Mouse (Mus musculus): Measurements from ENCODE around the gene Gm8369. TPM values are rescaled to one million over a fixed set of nuclear protein-coding genes. Genes with fewer than 3 reads are reported as not detected.
"Not testable (repeated sequence)": the region's sequence is repeated elsewhere in the genome, so short reads cannot be mapped to it uniquely, and the experiment has no call there.

The Gm8369 gene
- polyA plus RNA-seq, 1 experiment from 2014 or later, result not detected

DNA sequence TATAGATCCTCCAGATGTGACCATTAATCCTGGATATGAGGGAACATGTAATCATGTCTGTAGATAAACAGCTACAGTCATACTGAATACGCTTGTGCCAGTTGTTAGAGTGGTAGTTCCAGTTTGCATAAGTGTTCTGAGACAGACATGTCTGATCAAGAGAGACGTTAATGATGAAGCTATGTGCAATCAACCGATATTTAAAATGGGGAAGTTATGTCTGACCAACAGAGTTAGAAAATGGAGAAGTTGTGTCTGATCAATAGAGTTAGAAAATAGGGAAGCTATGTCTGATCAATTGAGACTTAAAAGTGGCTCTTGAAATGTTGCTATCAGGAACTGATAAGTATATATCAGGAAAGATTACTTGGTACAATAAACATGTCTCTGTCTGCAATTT lies 472 bp upstream of the Gm8369 start:
- H3K9ac ChIP-seq, result no peak overlapping the region
- no peaks in the 10 kb centered on the region for H3K27me3 ChIP-seq
- H3K27ac ChIP-seq, result no peak overlapping the region
- WGBS, result 74% methylated on average over 3 of the region's 3 CpGs
- no peaks in the 10 kb centered on the region for H3K4me1 ChIP-seq
- H3K36me3 ChIP-seq, result no peaks in the 10 kb centered on the region
- no peak for ATAC-seq (ENCODE audit: insufficient number of reproducible peaks, low FRiP score, low TSS enrichment, low read depth)
- no peaks in the 10 kb centered on the region for H3K9me3 ChIP-seq
- no peak overlapping the region for H3K4me3 ChIP-seq
- no peak overlapping the region for H3K4me2 ChIP-seq

DNA sequence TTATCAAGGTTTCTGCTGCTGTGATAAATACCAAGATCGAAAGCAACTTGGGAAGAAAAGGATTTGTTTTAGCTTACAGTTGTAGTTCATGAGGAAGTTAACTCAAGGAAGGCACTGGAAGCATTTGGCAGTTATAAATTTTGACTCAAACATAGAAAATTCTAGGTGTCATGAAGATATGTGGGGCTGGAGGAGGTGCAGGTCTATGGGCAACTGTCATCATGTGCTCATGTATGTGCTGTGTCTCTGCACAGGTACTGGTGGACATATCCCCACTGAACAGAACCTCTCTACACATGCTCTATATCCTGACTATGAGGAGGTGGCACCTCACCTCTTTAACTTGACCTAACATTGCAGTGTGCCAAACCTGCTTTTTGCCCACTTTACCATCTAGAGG lies 861 bp downstream of the Gm8369 start:
- H3K27me3 ChIP-seq, result no peaks in the 10 kb centered on the region
- H3K4me1 ChIP-seq, result no peaks in the 10 kb centered on the region
- ATAC-seq (ENCODE audit: insufficient number of reproducible peaks, low FRiP score, low TSS enrichment, low read depth), result no peak
- no peak overlapping the region for H3K27ac ChIP-seq
- no peak overlapping the region for H3K4me3 ChIP-seq
- no peaks in the 10 kb centered on the region for H3K36me3 ChIP-seq
- H3K4me2 ChIP-seq, result no peak overlapping the region
- H3K9ac ChIP-seq, result no peak overlapping the region
- no peaks in the 10 kb centered on the region for H3K9me3 ChIP-seq
- WGBS, result 89% methylated on average over 1 of the region's 1 CpGs

DNA sequence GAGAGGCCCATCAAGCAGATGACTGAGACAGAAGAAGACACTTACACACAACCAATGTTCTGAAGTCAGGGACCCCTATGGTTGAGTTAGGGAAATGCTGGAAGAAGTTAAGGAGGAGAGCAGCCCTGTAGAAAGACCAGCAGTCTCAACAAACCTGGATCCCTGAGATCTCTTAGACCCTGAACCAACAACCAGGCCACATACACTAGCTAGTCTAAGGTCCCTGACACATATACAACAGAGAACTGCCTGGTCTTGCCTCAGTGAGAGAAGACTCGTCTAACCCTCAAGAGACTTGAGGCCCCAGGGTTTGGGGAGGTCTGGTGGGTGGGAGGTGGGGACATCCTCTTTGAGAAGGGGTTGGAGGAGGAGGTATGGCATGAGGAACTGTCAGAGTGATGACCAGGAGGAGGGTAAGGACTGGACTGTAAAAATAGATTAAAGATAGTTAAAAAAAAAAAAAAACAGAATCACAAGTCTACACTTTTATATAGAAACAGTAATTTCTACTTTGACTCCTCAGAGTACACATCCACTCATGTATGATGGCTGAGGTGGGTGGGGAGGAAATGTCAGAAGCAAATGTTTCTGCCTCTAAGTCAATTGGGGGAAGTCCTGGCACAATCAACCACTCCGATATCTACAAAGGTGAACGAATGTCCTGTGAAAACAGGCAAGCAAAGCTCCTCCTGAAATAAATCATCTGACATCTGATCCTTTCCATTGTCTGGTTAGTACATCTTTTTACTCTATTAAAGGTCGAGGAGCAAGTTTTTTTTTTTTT lies 5.9 kb downstream of the Gm8369 start:
- no peaks in the 10 kb centered on the region for H3K9me3 ChIP-seq
- H3K27me3 ChIP-seq, result no peaks in the 10 kb centered on the region
- no peak overlapping the region for H3K27ac ChIP-seq
- no peaks in the 10 kb centered on the region for H3K36me3 ChIP-seq
- 61% methylated on average over 4 of the region's 4 CpGs for WGBS
- H3K4me2 ChIP-seq, result no peak overlapping the region
- no peak for ATAC-seq (ENCODE audit: insufficient number of reproducible peaks, low FRiP score, low TSS enrichment, low read depth)
- no peaks in the 10 kb centered on the region for H3K4me1 ChIP-seq
- H3K4me3 ChIP-seq, result no peak overlapping the region
- no peak overlapping the region for H3K9ac ChIP-seq

DNA sequence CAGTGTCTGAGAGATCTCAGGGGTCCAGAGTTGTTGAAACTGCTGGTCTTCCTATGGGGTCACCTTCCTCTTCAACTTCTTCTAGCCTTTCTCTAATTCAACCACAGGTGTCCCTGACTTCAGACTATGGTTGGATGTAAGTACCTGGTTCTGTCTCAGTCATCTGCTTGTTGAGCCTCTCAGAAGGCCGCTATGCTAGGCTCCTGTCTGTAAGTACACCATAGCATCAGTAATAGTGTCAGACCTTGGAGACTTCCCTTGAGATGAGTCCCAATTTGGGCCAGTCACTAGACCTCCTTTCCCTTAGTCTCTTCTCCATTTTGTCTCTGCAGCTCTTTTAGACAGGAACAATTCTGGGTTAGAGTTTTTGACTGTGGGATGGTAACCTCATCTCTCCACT lies 6.9 kb downstream of the Gm8369 start:
- no peak overlapping the region for H3K9ac ChIP-seq
- H3K4me3 ChIP-seq, result no peak overlapping the region
- no peaks in the 10 kb centered on the region for H3K4me1 ChIP-seq
- no peak for ATAC-seq (ENCODE audit: insufficient number of reproducible peaks, low FRiP score, low TSS enrichment, low read depth)
- H3K27me3 ChIP-seq, result no peaks in the 10 kb centered on the region
- H3K9me3 ChIP-seq, result no peaks in the 10 kb centered on the region
- H3K27ac ChIP-seq, result no peak overlapping the region
- no peak overlapping the region for H3K4me2 ChIP-seq
- H3K36me3 ChIP-seq, result no peaks in the 10 kb centered on the region
- 82% methylated on average over 1 of the region's 1 CpGs for WGBS

DNA sequence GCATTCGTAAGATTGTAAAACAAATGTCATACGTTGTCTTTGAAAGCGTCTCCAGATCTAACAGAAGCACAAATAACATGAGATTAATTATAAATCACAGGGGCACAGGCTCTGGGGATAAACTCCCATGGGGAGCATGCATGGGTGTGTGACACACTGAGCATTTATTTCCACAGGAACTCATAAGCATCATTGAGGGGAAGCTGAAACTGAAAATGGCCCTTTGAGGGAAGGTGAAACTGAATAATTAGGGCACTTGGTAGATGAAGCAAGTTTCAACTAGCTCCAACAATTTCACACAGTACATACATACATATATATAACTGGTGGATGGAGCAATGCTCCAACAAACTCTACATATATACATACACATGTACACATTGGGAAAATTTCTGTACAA lies 8.8 kb downstream of the Gm8369 start:
- ATAC-seq (ENCODE audit: insufficient number of reproducible peaks, low FRiP score, low TSS enrichment, low read depth), result no peak
- Histone ChIP-seq H3K9me3 (no peaks in the 10 kb centered on the region), H3K4me2 (no peak overlapping the region), H3K27ac (no peak overlapping the region), H3K36me3 (no peaks in the 10 kb centered on the region), H3K27me3 (no peaks in the 10 kb centered on the region), H3K4me3 (no peak overlapping the region), H3K9ac (no peak overlapping the region), H3K4me1 (no peaks in the 10 kb centered on the region)
- WGBS, result 88% methylated on average over 3 of the region's 3 CpGs

DNA sequence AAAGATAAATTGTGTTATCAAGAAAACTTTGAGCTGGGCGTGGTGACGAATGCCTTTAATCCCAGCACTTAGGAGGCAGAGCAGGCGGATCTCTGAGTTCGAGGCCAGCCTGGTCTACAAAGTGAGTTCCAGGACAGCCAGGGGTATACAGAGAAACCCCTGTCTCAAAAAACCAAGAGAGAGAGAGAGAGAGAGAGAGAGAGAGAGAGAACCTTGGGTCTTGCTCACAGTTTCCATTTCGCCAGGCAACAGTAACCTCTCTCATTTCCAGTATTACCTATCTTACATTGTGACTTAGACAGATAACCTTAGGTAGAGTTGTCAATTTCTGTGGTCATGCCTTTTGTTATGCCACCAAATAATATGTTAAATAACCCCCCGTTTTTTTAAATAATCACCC lies 10.6 kb downstream of the Gm8369 start:
- WGBS, result 85% methylated on average over 6 of the region's 6 CpGs
- no peak overlapping the region for H3K4me3 ChIP-seq
- no peak overlapping the region for H3K4me2 ChIP-seq
- H3K36me3 ChIP-seq, result no peaks in the 10 kb centered on the region
- no peak overlapping the region for H3K9ac ChIP-seq
- ATAC-seq (ENCODE audit: insufficient number of reproducible peaks, low FRiP score, low TSS enrichment, low read depth), result no peak
- H3K27me3 ChIP-seq, result no peaks in the 10 kb centered on the region
- H3K4me1 ChIP-seq, result no peaks in the 10 kb centered on the region
- H3K27ac ChIP-seq, result no peak overlapping the region
- no peaks in the 10 kb centered on the region for H3K9me3 ChIP-seq

DNA sequence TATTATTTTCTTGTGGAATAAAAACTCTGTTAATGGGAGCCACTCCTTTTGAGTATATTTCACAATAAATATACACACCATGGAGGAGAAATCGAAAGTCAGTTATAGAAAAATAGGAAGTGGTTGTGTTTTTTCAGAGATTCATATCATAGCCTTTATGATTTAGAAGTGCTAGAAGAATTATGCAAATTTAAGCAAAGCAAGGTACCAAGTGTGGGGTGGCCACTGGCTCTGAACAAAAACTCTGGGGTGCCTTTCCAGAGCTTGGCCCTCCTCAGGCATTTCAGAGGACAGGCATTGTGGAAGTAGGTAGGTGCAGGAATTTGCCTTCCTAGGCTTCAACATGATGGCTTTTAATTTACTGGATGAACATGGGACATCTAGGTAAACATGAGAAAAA lies 11.6 kb downstream of the Gm8369 start:
- not testable (repeated sequence) for H3K36me3 ChIP-seq; H3K4me2 ChIP-seq; H3K9me3 ChIP-seq; ATAC-seq (ENCODE audit: insufficient number of reproducible peaks, low FRiP score, low TSS enrichment, low read depth); H3K9ac ChIP-seq; H3K4me1 ChIP-seq; H3K4me3 ChIP-seq; H3K27me3 ChIP-seq; H3K27ac ChIP-seq
- 61% methylated on average over 1 of the region's 1 CpGs for WGBS

DNA sequence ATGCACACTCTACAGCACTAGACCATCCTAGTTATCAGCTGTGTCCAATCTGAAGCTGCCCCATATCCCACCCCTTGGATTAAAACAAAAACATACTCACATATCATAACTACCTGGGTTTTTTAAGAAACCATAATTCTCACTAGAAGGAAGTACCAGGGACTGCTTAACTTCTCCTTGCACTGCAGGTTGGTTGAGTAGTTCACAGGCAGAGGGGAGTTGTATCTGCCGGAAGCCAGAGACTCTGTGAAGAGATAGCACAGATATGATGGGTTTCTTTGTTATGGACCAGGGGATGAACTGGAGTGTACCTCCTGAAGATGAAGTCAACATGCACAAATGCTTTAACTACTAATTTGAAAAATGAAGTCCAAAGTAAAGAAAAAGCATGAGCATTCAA lies 15.1 kb downstream of the Gm8369 start:
- Histone ChIP-seq H3K4me3 (no peak overlapping the region), H3K27ac (no peak overlapping the region), H3K4me2 (no peak overlapping the region), H3K4me1 (no peaks in the 10 kb centered on the region), H3K9me3 (no peaks in the 10 kb centered on the region), H3K27me3 (no peaks in the 10 kb centered on the region), H3K9ac (no peak overlapping the region), H3K36me3 (no peaks in the 10 kb centered on the region)
- 85% methylated on average over 1 of the region's 1 CpGs for WGBS
- ATAC-seq (ENCODE audit: insufficient number of reproducible peaks, low FRiP score, low TSS enrichment, low read depth), result no peak

DNA sequence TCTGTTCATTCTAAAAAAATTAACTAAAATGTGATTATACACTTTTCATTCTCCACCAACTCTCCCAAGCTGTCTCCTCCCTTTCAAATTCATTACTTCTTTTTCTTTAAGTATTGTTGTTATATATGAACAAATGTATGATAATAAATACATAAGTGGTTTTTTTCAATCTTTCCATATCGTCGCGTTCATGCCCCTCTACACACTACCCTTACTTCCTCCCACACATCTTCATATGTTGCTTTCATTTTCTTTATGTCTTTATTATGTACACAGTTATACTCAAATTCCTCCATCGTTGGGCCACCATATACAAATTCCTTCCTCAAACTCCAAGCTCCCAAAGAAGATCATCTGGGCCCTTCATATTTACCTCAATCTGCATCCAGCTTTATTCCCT lies 15.6 kb downstream of the Gm8369 start:
- Histone ChIP-seq H3K9me3 (no peaks in the 10 kb centered on the region), H3K27me3 (no peaks in the 10 kb centered on the region), H3K4me2 (no peak overlapping the region), H3K9ac (no peak overlapping the region), H3K36me3 (no peaks in the 10 kb centered on the region), H3K4me3 (no peak overlapping the region), H3K27ac (no peak overlapping the region), H3K4me1 (no peaks in the 10 kb centered on the region)
- no peak for ATAC-seq (ENCODE audit: insufficient number of reproducible peaks, low FRiP score, low TSS enrichment, low read depth)
- WGBS, result 87% methylated on average over 4 of the region's 4 CpGs

DNA sequence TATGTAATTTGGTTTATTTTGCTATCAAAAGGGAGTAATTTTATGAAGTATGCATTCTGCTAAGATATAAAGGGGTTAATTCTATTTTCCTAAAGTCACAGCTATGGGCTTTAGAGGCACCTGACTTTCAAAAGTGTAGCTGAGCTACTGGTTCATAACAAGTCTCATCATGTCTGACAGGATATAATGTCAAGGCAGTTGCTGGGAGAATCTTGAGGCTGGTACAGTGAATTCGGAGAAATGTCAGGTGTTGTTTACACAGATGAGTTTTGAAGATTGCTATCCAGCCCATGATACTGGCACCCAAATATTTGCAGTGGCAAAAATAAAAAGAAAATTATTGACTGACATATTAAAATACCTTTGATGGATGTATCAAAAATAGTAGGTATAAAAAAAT lies 19.1 kb downstream of the Gm8369 start:
- WGBS, result 60% methylated on average over 1 of the region's 1 CpGs
- H3K4me3 ChIP-seq, result no peak overlapping the region
- H3K27ac ChIP-seq, result no peak overlapping the region
- H3K9me3 ChIP-seq, result no peaks in the 10 kb centered on the region
- no peaks in the 10 kb centered on the region for H3K4me1 ChIP-seq
- H3K27me3 ChIP-seq, result no peaks in the 10 kb centered on the region
- no peak overlapping the region for H3K9ac ChIP-seq
- no peaks in the 10 kb centered on the region for H3K36me3 ChIP-seq
- no peak overlapping the region for H3K4me2 ChIP-seq
- no peak for ATAC-seq (ENCODE audit: insufficient number of reproducible peaks, low FRiP score, low TSS enrichment, low read depth)

DNA sequence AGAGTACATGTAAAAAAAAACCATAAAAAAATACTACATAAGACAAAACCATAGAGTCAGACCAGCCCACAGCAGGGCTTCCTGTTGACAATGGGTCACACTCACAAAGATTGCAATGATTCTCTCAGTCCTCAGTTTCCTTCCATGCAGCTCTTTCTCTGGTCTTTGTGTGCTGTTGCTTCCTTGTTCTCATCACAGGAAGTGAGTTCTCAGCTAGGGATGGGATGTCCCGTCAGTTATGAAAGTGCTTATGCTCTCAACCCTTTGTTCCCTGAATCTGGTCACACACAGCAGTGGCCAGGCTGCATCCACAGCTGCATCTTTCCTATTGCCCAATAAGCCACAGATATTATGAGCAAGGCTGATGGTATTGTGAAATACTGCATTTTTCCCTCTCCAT lies 27.7 kb downstream of the Gm8369 start:
- H3K27me3 ChIP-seq, result no peaks in the 10 kb centered on the region
- ATAC-seq (ENCODE audit: insufficient number of reproducible peaks, low FRiP score, low TSS enrichment, low read depth), result no peak
- WGBS, result 41% methylated on average over 1 of the region's 1 CpGs

DNA sequence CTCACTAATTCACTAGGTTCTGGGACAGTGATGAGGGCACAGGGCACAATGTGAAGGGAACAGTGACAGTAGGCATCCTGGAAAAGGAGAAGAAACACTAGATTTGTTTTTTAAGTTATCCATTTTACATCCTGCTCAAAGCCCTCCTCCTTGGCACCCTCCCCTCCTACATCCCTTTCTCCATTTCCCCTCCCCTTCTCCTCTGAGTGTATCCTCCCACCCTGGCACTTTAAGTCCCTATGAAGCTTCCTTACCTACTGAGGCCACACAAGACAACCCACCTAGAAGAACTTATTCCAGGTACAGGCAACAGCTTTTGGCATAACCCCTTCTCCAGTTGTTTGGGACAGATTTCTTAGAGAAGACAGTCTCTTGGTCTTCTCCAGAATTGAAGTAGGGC lies 30.5 kb downstream of the Gm8369 start, which contains the start of gene Ms4a6b:
TSS of gene Ms4a6b (plus strand) at position 267 of the 400 bp plus-strand sequence.
- no peak within 1 kb of the TSS for H3K27ac ChIP-seq
- ATAC-seq (ENCODE audit: insufficient number of reproducible peaks, low FRiP score, low TSS enrichment, low read depth), result no peak

More for the DNA sequence above, 27.7 kb downstream of the Gm8369 start:
- Histone ChIP-seq H3K36me3 (no peaks in the 10 kb centered on the region), H3K27ac (no peak overlapping the region), H3K4me3 (no peak overlapping the region), H3K9ac (no peak overlapping the region), H3K9me3 (no peaks in the 10 kb centered on the region), H3K4me1 (no peaks in the 10 kb centered on the region), H3K4me2 (no peak overlapping the region)

DNA sequence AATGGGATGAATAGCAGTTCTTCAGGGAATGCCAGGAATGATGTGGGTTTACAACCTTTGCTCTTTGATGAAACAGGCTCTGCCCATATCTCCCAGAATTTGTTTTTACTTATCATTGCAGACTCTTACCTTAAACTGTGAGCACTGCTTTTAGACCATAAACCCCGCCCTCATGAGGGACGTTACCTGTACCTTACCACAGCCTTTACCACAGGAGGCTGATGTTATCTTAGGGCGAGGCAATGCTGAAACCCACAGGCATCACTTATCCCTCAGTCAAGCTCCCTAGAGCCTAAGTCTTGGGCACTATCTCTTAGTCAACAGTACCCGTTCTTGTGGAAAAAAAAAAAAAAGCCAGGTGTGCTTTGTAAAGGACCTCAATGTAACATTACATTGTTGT lies 31.1 kb downstream of the Gm8369 start:
- H3K9me3 ChIP-seq, result no peaks in the 10 kb centered on the region
- H3K9ac ChIP-seq, result no peak overlapping the region
- H3K27ac ChIP-seq, result no peak overlapping the region
- no peak overlapping the region for H3K4me3 ChIP-seq
- no peaks in the 10 kb centered on the region for H3K36me3 ChIP-seq
- ATAC-seq (ENCODE audit: insufficient number of reproducible peaks, low FRiP score, low TSS enrichment, low read depth), result no peak
- 57% methylated on average over 4 of the region's 4 CpGs for WGBS
- no peaks in the 10 kb centered on the region for H3K4me1 ChIP-seq
- no peak overlapping the region for H3K4me2 ChIP-seq
- H3K27me3 ChIP-seq, result no peaks in the 10 kb centered on the region

More for the DNA sequence above, 30.5 kb downstream of the Gm8369 start, which contains the start of gene Ms4a6b:
- Histone ChIP-seq H3K9ac (no peak within 1 kb of the TSS), H3K36me3 (no peaks in the 10 kb centered on the region), H3K4me3 (no peak within 1 kb of the TSS), H3K4me2 (no peak within 1 kb of the TSS), H3K9me3 (no peaks in the 10 kb centered on the region), H3K27me3 (no peaks in the 10 kb centered on the region), H3K4me1 (no peaks in the 10 kb centered on the region)

All from limb, embryonic 15.5 days (tissue).